Mouse (Mus musculus): Measurements from ENCODE around the gene Fnip1.

DNA sequence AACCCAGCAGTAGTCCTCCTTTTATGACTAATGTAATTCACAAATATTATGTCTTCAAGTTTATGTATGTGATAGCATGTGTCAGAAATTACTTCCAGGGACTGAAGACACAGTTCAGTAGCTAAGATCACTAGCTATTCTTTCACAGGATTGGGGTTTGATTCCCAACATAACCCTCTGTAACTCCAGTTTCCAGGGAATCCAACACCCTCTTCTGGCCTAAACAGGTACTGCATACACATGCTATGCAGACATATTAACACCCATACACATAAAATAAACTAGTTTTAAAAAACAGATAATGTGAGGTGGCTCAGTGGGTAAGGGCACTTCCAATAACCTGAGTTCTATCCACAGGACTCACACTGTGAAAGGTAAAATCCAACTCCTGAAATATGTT lies 27.4 kb upstream of the Fnip1 start:
- TF ChIP-seq CTCF (IDR thresholded peaks at IDR 0.05; ENCODE audit: extremely low read depth, insufficient read depth, low read length), result no peak
- TF ChIP-seq POLR2A (IDR thresholded peaks at IDR 0.05; ENCODE audit: extremely low read depth, insufficient read depth, low read length), result no peak
